Mouse (Mus musculus): ENCODE results near the gene Omt2a. TPM values are rescaled to one million over a fixed set of nuclear protein-coding genes. Genes with fewer than 3 reads are reported as not detected.
"Not testable (repeated sequence)": the region's sequence is repeated elsewhere in the genome, so short reads cannot be mapped to it uniquely, and the experiment has no call there.

Gene Omt2a
- polyA plus RNA-seq, 1 experiment from 2014 or later = not detected

DNA sequence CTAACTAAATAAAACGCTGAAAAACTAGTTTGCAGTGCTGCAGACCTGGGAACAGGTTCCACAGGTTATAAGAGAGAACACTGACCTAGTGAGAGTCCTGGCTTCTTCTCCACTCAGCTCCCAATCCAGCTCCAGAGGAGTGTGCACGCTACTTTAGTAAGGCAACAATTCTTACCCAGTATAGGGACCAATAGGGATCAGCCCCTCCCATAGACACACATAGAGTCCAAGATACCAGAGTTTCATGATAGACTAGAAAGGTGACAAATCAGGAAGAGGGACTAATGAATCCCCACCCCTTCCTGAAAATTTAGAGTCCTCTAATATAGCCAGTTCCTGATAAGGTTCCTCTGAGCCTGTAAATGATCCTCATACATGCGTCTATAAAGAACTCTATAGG lies 32.4 kb upstream of the Omt2a start:
- Histone ChIP-seq H3K4me2 (replicated peaks) (no peak overlapping the region), H3K27ac (replicated peaks) (no peak overlapping the region), H3K36me3 (no peaks in the 10 kb centered on the region), H3K9ac (replicated peaks) (no peak overlapping the region), H3K9me3 (no peaks in the 10 kb centered on the region), H3K4me1 (no peaks in the 10 kb centered on the region), H3K4me3 (no peak overlapping the region), H3K27me3 (no peaks in the 10 kb centered on the region)
- WGBS = 64% methylated on average over 3 of the region's 3 CpGs
- ATAC-seq (ENCODE audit: low FRiP score, low read depth) = no peak

DNA sequence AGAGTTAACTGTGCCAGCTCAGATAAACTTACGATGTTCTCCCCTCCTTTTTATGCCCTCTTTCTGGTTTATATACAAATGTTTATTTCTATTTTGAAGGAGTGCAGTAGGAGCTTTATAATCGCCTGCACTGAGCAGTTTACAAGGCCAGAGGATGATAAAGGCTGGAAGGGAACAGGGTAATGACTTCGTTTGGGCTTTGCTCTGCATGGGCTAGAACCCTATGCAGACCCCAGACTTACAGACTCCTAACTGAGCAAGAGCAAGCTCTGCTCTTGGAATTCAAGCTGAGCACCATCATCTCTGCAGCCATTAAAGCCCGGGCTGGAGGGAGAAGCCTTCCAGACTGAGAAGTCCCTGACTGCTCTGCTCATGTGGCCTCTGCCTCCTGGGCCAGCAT lies 30.6 kb upstream of the Omt2a start:
- H3K9me3 ChIP-seq; H3K4me3 ChIP-seq; H3K9ac ChIP-seq (replicated peaks); ATAC-seq (ENCODE audit: low FRiP score, low read depth); H3K27ac ChIP-seq (replicated peaks); H3K4me1 ChIP-seq; H3K4me2 ChIP-seq (replicated peaks); H3K36me3 ChIP-seq; H3K27me3 ChIP-seq: not testable (repeated sequence)
- WGBS = 66% methylated on average over 4 of the region's 4 CpGs

GRCm38 (mm10) chr9:78343055-78343454 lies 28.5 kb upstream of the Omt2a start:
- ATAC-seq (ENCODE audit: low FRiP score, low read depth); H3K4me1 ChIP-seq; H3K9ac ChIP-seq (replicated peaks); H3K4me3 ChIP-seq; H3K4me2 ChIP-seq (replicated peaks); H3K27me3 ChIP-seq; H3K27ac ChIP-seq (replicated peaks); H3K9me3 ChIP-seq; H3K36me3 ChIP-seq: not testable (repeated sequence)
- 89% methylated on average over 9 of the region's 9 CpGs for WGBS

DNA sequence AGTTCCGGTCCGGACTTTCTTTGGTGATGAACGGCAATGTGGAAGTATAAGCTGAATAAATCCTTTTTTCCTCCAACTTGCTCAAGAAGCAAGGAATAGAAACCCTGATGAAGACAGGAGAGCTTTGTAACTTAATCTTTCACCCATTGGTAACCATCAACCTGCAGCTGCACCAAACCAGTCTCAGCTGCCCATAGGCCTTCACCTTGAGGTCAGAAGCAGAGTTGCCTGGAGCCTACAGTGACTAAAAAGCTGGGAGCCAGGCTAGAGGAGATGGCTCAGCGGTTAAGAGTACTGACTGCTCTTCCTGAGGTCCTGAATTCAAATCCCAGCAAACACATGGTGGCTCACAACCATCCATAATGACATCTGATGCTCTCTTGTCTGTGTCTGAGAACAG lies 27.9 kb upstream of the Omt2a start:
- WGBS = 85% methylated on average over 4 of the region's 4 CpGs
- H3K9ac ChIP-seq (replicated peaks); H3K4me1 ChIP-seq; H3K27ac ChIP-seq (replicated peaks); H3K27me3 ChIP-seq; H3K4me2 ChIP-seq (replicated peaks); H3K36me3 ChIP-seq; H3K9me3 ChIP-seq; H3K4me3 ChIP-seq; ATAC-seq (ENCODE audit: low FRiP score, low read depth): not testable (repeated sequence)

- not testable (repeated sequence) for H3K4me2 ChIP-seq (replicated peaks); H3K36me3 ChIP-seq; H3K9me3 ChIP-seq; H3K27me3 ChIP-seq; H3K4me3 ChIP-seq; H3K9ac ChIP-seq (replicated peaks); H3K27ac ChIP-seq (replicated peaks); H3K4me1 ChIP-seq
- WGBS = 21% methylated on average over 8 of the region's 8 CpGs
- peak; percentile 54; the same call in 1 of the 2 replicates for ATAC-seq (ENCODE audit: low FRiP score, low read depth)
Measured at GRCm38 (mm10) chr9:78340324-78340723, 25.7 kb upstream of the Omt2a start.

GRCm38 (mm10) chr9:78337050-78337449 lies 22.5 kb upstream of the Omt2a start:
- H3K27ac ChIP-seq (replicated peaks); H3K36me3 ChIP-seq; H3K4me2 ChIP-seq (replicated peaks); H3K27me3 ChIP-seq; H3K9me3 ChIP-seq; H3K4me1 ChIP-seq; H3K4me3 ChIP-seq; H3K9ac ChIP-seq (replicated peaks); ATAC-seq (ENCODE audit: low FRiP score, low read depth): not testable (repeated sequence)

DNA sequence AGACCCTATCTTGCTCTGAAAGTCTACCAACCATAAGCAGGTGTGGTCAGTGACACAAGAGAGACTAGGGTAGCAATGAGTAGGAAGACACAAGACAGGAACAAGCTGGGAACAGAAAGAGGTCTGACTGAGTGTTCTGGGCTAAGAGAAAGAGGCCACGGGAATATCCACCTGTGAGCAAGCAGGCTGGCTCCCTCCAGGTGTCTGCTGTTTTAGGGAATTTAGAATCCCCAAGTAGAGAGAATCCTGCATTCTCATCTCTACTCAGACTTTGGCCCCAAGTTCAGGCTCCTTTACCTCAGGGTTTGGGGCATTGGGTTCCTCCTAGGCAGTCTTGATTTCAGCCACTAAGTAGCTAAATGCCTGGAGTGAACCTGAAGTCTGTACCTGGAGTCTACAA lies 12.7 kb upstream of the Omt2a start, which contains the start of gene Omt2b:
Gene Omt2b, plus strand, starts transcription at position 301 of the 400 bp plus-strand sequence.
- WGBS = 88% methylated on average over 1 of the region's 1 CpGs
- not testable (repeated sequence) for H3K4me3 ChIP-seq; H3K4me1 ChIP-seq; H3K36me3 ChIP-seq; H3K9ac ChIP-seq (replicated peaks); ATAC-seq (ENCODE audit: low FRiP score, low read depth); H3K4me2 ChIP-seq (replicated peaks); H3K27me3 ChIP-seq; H3K9me3 ChIP-seq; H3K27ac ChIP-seq (replicated peaks)

DNA sequence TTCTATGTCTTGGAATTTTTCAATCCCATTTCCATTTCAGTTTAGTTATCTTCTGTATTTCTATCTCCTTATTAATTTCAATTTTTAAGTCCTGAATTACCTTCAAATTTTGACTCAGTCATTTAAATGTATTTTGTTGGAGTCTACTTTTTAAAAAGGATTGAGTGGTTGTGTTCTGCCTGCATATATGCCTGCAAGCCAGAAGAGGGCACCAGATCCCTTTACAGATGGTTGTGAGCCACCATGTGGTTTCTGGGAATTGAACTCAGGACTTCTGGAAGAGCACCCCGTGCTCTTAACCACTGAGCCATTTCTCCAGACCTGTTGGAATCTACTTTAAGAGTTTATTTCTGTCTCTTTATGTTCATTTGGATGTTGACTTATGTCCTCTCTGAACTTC lies 4.9 kb upstream of the Omt2a start:
- Histone ChIP-seq H3K36me3 (no peaks in the 10 kb centered on the region), H3K4me3 (no peak overlapping the region), H3K27ac (replicated peaks) (no peak overlapping the region), H3K4me1 (no peaks in the 10 kb centered on the region), H3K4me2 (replicated peaks) (no peak overlapping the region), H3K27me3 (no peaks in the 10 kb centered on the region), H3K9me3 (no peaks in the 10 kb centered on the region), H3K9ac (replicated peaks) (no peak overlapping the region)
- ATAC-seq (ENCODE audit: low FRiP score, low read depth) = no peak
- 55% methylated on average over 1 of the region's 1 CpGs for WGBS

- H3K9me3 ChIP-seq; H3K9ac ChIP-seq (replicated peaks); H3K36me3 ChIP-seq; H3K27ac ChIP-seq (replicated peaks); H3K4me2 ChIP-seq (replicated peaks); H3K4me1 ChIP-seq; H3K27me3 ChIP-seq; ATAC-seq (ENCODE audit: low FRiP score, low read depth); H3K4me3 ChIP-seq: not testable (repeated sequence)
- 75% methylated on average over 3 of the region's 3 CpGs for WGBS
Measured at GRCm38 (mm10) chr9:78308122-78308521, 6.5 kb downstream of the Omt2a start.

DNA sequence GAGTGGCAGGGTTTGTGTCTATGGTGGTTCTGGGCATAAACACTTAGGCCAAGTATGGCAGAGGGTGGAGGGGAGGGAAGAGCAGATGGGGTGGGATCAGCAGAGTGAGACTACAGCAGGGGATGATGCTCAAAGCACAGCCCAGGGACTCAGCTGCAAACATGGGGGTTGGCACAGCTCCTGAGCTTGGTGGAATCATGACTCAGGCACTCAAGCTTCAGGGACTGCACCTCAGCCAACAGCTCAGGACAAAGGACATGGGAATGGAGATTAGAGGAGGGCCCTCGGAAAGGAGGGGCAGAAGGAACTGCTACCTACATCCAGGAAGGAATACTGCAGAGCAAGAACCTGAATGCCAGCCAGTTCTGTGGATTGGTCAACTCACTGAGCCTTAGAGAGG lies 15.5 kb downstream of the Omt2a start:
- not testable (repeated sequence) for ATAC-seq (ENCODE audit: low FRiP score, low read depth); H3K27ac ChIP-seq (replicated peaks); H3K4me1 ChIP-seq; H3K9ac ChIP-seq (replicated peaks); H3K4me3 ChIP-seq; H3K27me3 ChIP-seq; H3K36me3 ChIP-seq; H3K9me3 ChIP-seq; H3K4me2 ChIP-seq (replicated peaks)
- 80% methylated on average over 1 of the region's 1 CpGs for WGBS

DNA sequence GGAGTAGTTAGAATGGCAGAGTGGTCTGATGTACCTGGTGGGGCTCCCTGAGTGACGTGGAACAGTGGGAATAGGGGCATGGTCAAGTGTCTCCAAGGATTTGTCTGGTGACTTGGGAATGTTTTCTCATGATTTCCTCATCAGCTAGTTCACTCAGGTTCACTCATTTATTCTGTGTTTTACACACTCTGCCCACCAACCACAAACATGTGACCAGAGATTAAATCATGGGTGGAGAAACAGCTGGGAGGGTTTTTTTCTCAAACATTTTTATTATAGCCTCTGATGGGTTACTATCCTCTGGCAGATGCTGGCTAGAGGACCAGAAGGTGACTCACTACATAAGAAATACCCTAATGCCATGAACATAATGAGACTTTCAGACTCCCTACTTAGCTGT lies 16.4 kb downstream of the Omt2a start:
- WGBS = 80% methylated on average over 1 of the region's 1 CpGs

DNA sequence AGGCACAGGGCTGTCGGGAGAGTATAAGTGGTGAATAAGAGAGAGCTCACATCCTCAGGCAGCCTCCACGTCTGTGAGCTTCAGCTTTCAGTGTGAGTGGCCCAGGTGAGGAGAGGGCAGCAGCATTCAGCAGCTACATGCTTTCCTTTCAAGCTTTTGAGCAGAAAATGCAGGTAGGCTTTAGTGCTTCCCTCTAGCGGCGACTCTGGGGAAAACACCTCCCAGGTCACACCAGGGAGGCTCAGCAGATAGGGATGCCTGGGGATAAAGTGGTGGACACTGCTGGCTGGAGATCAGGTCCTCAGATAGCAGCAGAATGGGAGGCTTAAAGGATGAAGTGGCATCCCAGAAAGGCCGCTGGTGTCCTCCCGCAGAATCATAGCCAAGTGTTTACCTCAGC lies 18.5 kb downstream of the Omt2a start:
- not testable (repeated sequence) for H3K27me3 ChIP-seq; ATAC-seq (ENCODE audit: low FRiP score, low read depth); H3K27ac ChIP-seq (replicated peaks); H3K9ac ChIP-seq (replicated peaks); H3K9me3 ChIP-seq; H3K36me3 ChIP-seq; H3K4me2 ChIP-seq (replicated peaks); H3K4me3 ChIP-seq; H3K4me1 ChIP-seq
- WGBS = 13% methylated on average over 6 of the region's 6 CpGs

More for the DNA sequence above, 16.4 kb downstream of the Omt2a start:
- Histone ChIP-seq H3K4me1 (no peaks in the 10 kb centered on the region), H3K9ac (replicated peaks) (no peak overlapping the region), H3K4me2 (replicated peaks) (no peak overlapping the region), H3K36me3 (no peaks in the 10 kb centered on the region), H3K4me3 (no peak overlapping the region), H3K27ac (replicated peaks) (no peak overlapping the region), H3K27me3 (no peaks in the 10 kb centered on the region), H3K9me3 (no peaks in the 10 kb centered on the region)
- no peak for ATAC-seq (ENCODE audit: low FRiP score, low read depth)

GRCm38 (mm10) chr9:78294781-78295180 lies 19.8 kb downstream of the Omt2a start:
- not testable (repeated sequence) for H3K27ac ChIP-seq (replicated peaks); H3K4me2 ChIP-seq (replicated peaks); H3K27me3 ChIP-seq; H3K4me3 ChIP-seq; H3K4me1 ChIP-seq; H3K9me3 ChIP-seq; H3K9ac ChIP-seq (replicated peaks); H3K36me3 ChIP-seq; ATAC-seq (ENCODE audit: low FRiP score, low read depth)
- 79% methylated on average over 7 of the region's 7 CpGs for WGBS
